Mouse (Mus musculus) liver, embryonic 18 days (tissue): ENCODE results near the gene Taar6. TPM values are rescaled to one million over a fixed set of nuclear protein-coding genes. Genes with fewer than 3 reads are reported as not detected.

Experiments
- polyA plus RNA-seq: library from polyadenylated mRNA; depleted of rRNA; stranded (reverse); fragments of >200 nt; gene quantifications from 2 replicates; pipeline ENCODE4 v1.2.3, GENCODE M21; 2012; rRNA removed

Gene Taar6
- not detected in 2 replicates for polyA plus RNA-seq

GRCm38 (mm10) chr10:23985546-23985945, at the start of gene Taar6:
TSS of gene Taar6 (minus strand) at chr10:23985646.

GRCm38 (mm10) chr10:24026922-24027321, 41.5 kb upstream of the Taar6 start, which contains the start of gene Taar7d:
TSS of gene Taar7d (plus strand) at chr10:24027222.

GRCm38 (mm10) chr10:23999639-24000038, 14.2 kb upstream of the Taar6 start, which contains the start of gene Taar7b:
TSS of gene Taar7b (plus strand) at chr10:23999939.

GRCm38 (mm10) chr10:23993381-23993780, 7.9 kb upstream of the Taar6 start, which contains the start of gene Taar7a:
TSS of gene Taar7a (minus strand) at chr10:23993481.

GRCm38 (mm10) chr10:23970656-23971165, 14.7 kb downstream of the Taar6 start, which contains the start of gene Taar5:
TSS of gene Taar5 (plus strand) at chr10:23970706.

GRCm38 (mm10) chr10:23960444-23960915, 25.0 kb downstream of the Taar6 start, which contains the start of gene Taar4:
TSS of gene Taar4 (plus strand) at chr10:23960494.

GRCm38 (mm10) chr10:23949508-23950005, 35.9 kb downstream of the Taar6 start, which contains the start of gene Taar3:
TSS of gene Taar3 (plus strand) at chr10:23949558.

GRCm38 (mm10) chr10:23938312-23938711, 47.1 kb downstream of the Taar6 start, which contains the start of gene Taar2:
TSS of gene Taar2 (plus strand) at chr10:23938572.

Other genes with a start within 250 kb of the Taar6 start
- gene Rps12, start 198.4 kb downstream of the Taar6 start, polyA plus RNA-seq, result 3,007 and 3,504 TPM in 2 replicates
- 2.1 and 2.2 TPM in 2 replicates for gene Slc18b1, start 188.7 kb downstream of the Taar6 start, polyA plus RNA-seq
- 77.4 and 81.1 TPM in 2 replicates for gene Vnn3, start 134.2 kb downstream of the Taar6 start, polyA plus RNA-seq
- gene Vnn1, start 91.0 kb downstream of the Taar6 start, polyA plus RNA-seq, result 25.8 and 28.8 TPM in 2 replicates
- gene Taar1, start 65.3 kb downstream of the Taar6 start, polyA plus RNA-seq, result not detected in 2 replicates
- 0.03 TPM in 1 of 2 replicates, not detected in the other for gene Taar2, start 47.1 kb downstream of the Taar6 start, polyA plus RNA-seq
- gene Taar3, start 36.1 kb downstream of the Taar6 start, polyA plus RNA-seq, result not detected in 2 replicates
- not detected in 2 replicates for gene Taar4, start 25.2 kb downstream of the Taar6 start, polyA plus RNA-seq
- not detected in 2 replicates for gene Taar5, start 14.9 kb downstream of the Taar6 start, polyA plus RNA-seq
- gene Taar7a, start 7.8 kb upstream of the Taar6 start, polyA plus RNA-seq, result not detected in 2 replicates
- gene Taar7b, start 14.3 kb upstream of the Taar6 start, polyA plus RNA-seq, result not detected in 2 replicates
- gene Taar7d, start 41.6 kb upstream of the Taar6 start, polyA plus RNA-seq, result not detected in 2 replicates
- gene Taar7e, start 52.0 kb upstream of the Taar6 start, polyA plus RNA-seq, result not detected in 2 replicates
- gene Taar7f, start 63.9 kb upstream of the Taar6 start, polyA plus RNA-seq, result not detected in 2 replicates
- not detected in 2 replicates for gene Taar8a, start 90.9 kb upstream of the Taar6 start, polyA plus RNA-seq
- not detected in 2 replicates for gene Taar8b, start 106.6 kb upstream of the Taar6 start, polyA plus RNA-seq
- gene Taar8c, start 116.3 kb upstream of the Taar6 start, polyA plus RNA-seq, result not detected in 2 replicates
- gene Taar9, start 123.9 kb upstream of the Taar6 start, polyA plus RNA-seq, result not detected in 2 replicates
- gene Stx7, start 163.7 kb upstream of the Taar6 start, polyA plus RNA-seq, result 28.7 and 37.4 TPM in 2 replicates
- gene Moxd1, start 237.9 kb upstream of the Taar6 start, polyA plus RNA-seq, result 0.03 and 0.05 TPM in 2 replicates